Mouse (Mus musculus) heart, embryonic 13.5 days (tissue): Measurements from ENCODE around the gene Zdhhc13. TPM values are rescaled to one million over a fixed set of nuclear protein-coding genes. Genes with fewer than 3 reads are reported as not detected.

Source experiments
- ATAC-seq: fragments of 200-750 bp; cut with Nextera tagmentation; 2 replicates; pipeline ENCODE4 v1.8.0; 2017; ENCODE audit warnings: moderate TSS enrichment; ENCODE audit not compliant: insufficient number of reproducible peaks, low FRiP score, low TSS enrichment; ENCODE audit errors: extremely low read depth
- H3K27ac ChIP-seq: fragments of 300-500 bp; sonication (generic); replicated peaks from 2 replicates; pipeline ENCODE4 v1.5.1; 2015; ENCODE audit warnings: moderate library complexity, mild to moderate bottlenecking, inconsistent platforms
- H3K27me3 ChIP-seq: fragments of 300-500 bp; sonication (generic); replicated peaks from 2 replicates; pipeline ENCODE4 v1.6.1; 2015; ENCODE audit warnings: mild to moderate bottlenecking, inconsistent platforms
- H3K36me3 ChIP-seq: fragments of 300-500 bp; sonication (generic); 2 replicates; pipeline ENCODE4 v1.6.1; 2015; ENCODE audit warnings: mild to moderate bottlenecking, inconsistent platforms
- H3K4me1 ChIP-seq: fragments of 300-500 bp; sonication (generic); 2 replicates; pipeline ENCODE4 v1.6.1; 2015; ENCODE audit warnings: inconsistent platforms
- H3K4me2 ChIP-seq: fragments of 300-500 bp; sonication (generic); 2 replicates; pipeline ENCODE4 v1.6.1; 2015; ENCODE audit warnings: inconsistent platforms, mild to moderate bottlenecking, moderate library complexity
- H3K4me3 ChIP-seq: fragments of 300-500 bp; sonication (generic); 2 replicates; pipeline ENCODE4 v1.5.1; 2015; ENCODE audit warnings: moderate library complexity, mild to moderate bottlenecking, inconsistent platforms
- H3K9ac ChIP-seq: fragments of 300-500 bp; sonication (generic); 2 replicates; pipeline ENCODE4 v1.6.1; 2015; ENCODE audit warnings: inconsistent platforms, mild to moderate bottlenecking, moderate library complexity
- H3K9me3 ChIP-seq: fragments of 300-500 bp; sonication (generic); 2 replicates; pipeline ENCODE4 v1.6.1; 2016; ENCODE audit warnings: inconsistent platforms
- WGBS: fragments of 180-500 bp; shearing (Covaris S2); methylation state at CpG from one replicate; pipeline ENCODE4 v1.1.7; 2015; ENCODE audit warnings: mixed read lengths; 5-methylcytosine and 5-hydroxymethylcytosine counted together
- polyA plus RNA-seq: library from polyadenylated mRNA; unstranded; fragments of >200 nt; fragmentation: Nextera tagmentation; extraction: Ambion mirVana; gene quantifications from 2 replicates; pipeline ENCODE4 v1.2.1, GENCODE M21; 2015

Zdhhc13 gene
- polyA plus RNA-seq, 1 experiment from 2014 or later, result 31.1 TPM

DNA sequence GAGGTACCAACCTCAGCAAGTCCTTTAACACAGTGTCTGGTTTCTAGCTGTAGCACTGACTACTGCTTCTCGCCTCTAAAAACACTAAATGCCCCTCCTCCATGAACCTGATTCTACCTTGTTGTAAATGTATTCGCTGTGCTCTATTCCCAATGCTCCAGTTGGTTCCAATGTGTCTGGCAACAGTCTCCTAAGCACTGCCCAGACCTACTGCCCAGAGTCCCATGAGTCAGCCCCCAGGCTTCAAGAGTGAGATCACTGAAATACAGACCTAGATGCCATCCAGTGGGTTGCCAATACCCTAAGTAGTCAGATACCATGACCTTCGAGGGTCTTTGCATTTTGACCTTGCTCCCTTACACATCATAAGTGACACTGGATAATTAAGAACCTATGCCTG lies 26.1 kb upstream of the Zdhhc13 start:
- Histone ChIP-seq H3K4me1 (no peaks in the 10 kb centered on the region), H3K9ac (no peak overlapping the region), H3K4me2 (no peak overlapping the region), H3K27me3 (no peaks in the 10 kb centered on the region), H3K9me3 (no peaks in the 10 kb centered on the region), H3K4me3 (no peak overlapping the region), H3K27ac (no peak overlapping the region), H3K36me3 (no peaks in the 10 kb centered on the region)
- 68% methylated on average over 3 of the region's 3 CpGs for WGBS
- no peak for ATAC-seq

DNA sequence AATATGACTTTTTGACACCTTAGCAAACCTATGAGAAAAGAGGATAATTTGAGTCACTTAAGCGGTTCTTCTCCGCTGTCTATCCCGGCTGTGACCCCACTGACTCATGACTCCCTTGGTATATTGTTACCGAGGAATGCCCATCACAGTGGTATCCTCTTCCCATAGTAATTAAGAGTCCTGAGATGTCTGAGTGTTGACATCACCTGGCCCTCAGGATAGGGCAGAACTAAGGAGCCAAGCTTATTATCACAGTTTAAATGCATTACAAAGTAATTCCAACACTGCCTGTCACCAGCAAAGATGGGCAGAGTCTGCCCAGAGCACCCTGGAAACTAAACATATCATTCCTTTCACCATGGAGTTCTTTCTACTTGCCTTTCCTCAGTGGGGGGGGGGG lies 22.8 kb upstream of the Zdhhc13 start:
- H3K4me1 ChIP-seq, result peaks cover 3% of the 10 kb centered on the region; the same call in 1 of the 2 replicates
- ATAC-seq, result no peak
- no peak overlapping the region for H3K4me3 ChIP-seq
- 65% methylated on average over 4 of the region's 4 CpGs for WGBS
- H3K9me3 ChIP-seq, result no peaks in the 10 kb centered on the region
- H3K27me3 ChIP-seq, result no peaks in the 10 kb centered on the region
- H3K9ac ChIP-seq, result no peak overlapping the region
- no peak overlapping the region for H3K27ac ChIP-seq
- no peak overlapping the region for H3K4me2 ChIP-seq
- no peaks in the 10 kb centered on the region for H3K36me3 ChIP-seq

DNA sequence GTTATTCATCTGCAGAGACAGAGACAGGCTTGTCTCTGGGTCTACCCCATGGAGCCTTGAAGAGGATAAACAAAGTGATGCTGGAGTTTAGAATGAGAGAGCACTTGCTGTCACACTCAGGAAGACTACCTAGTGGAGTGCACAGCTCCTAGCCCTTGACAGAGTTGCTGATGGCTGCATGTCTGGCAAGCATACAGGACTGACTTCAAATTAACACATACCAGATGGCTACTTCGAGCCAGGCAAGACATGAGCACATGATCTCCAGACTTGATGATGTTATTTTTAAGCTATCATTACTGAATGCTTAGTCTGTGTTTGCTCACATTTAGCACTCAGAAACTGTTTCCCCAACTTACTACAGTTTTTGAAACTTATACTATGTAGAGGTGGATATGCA lies 19.1 kb upstream of the Zdhhc13 start:
- 20% methylated on average over 1 of the region's 1 CpGs for WGBS
- Histone ChIP-seq H3K36me3 (no peaks in the 10 kb centered on the region), H3K27me3 (no peaks in the 10 kb centered on the region), H3K9me3 (no peaks in the 10 kb centered on the region), H3K4me1 (peaks cover 3% of the 10 kb centered on the region; the same call in 1 of the 2 replicates), H3K27ac (no peak overlapping the region), H3K4me2 (no peak overlapping the region), H3K9ac (no peak overlapping the region), H3K4me3 (no peak overlapping the region)
- ATAC-seq, result no peak

DNA sequence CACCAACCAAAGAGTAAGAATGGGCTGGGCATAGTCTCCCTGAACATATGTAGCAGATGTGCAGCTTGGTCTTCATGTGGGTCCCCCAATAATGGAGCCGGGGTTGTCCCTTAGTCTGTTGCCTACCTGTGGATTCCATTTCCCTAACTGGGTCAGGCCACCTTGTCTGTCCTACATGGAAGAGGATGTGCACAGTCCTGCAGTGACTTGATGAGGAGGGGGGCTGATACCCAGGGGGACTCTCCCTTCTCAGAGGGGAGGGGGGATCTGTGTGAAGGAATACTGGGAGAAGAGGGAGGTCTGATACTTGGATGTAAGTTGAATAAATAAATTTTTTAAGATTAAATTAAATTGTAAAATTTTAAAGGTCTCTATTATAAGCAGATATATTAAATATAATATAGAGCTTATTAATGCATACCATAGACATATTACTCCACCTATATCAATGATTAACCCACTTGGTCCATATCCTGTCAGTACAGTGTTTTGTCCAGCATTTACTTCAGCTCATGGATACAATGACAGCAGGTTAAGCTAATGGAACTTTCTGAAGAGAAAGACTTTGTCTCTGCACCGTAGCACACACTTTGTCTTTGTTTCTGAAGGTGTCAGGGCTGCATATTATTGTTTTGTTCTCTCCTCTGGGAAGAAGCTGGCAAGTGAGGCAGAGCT lies 16.6 kb upstream of the Zdhhc13 start:
- H3K9ac ChIP-seq, result no peak overlapping the region
- H3K27ac ChIP-seq, result no peak overlapping the region
- H3K4me2 ChIP-seq, result no peak overlapping the region
- peaks cover 3% of the 10 kb centered on the region; the same call in 1 of the 2 replicates for H3K4me1 ChIP-seq
- no peak overlapping the region for H3K4me3 ChIP-seq
- ATAC-seq, result no peak
- H3K9me3 ChIP-seq, result no peaks in the 10 kb centered on the region
- no peaks in the 10 kb centered on the region for H3K27me3 ChIP-seq
- WGBS, result 83% methylated on average over 2 of the region's 2 CpGs
- H3K36me3 ChIP-seq, result no peaks in the 10 kb centered on the region

DNA sequence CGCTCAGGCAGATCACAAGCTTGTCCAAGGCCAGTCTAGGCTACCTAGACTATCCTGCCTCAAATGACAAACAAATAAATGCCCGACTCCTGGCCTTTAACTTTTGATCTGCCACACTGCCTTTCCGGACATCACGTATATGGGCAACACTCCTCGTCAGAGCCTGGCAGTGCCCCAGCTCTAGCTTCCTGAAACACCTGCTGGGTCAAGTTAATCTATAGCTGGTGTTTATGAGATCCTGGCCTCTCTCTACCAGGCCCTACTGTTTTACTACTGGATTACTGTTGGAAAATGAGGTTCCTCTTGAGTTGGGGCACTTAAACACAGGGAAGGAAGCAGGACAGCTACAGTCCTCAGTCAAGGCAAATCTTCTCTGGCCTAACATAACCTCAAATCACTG lies 15.5 kb upstream of the Zdhhc13 start:
- no peak for ATAC-seq
- H3K27ac ChIP-seq, result no peak overlapping the region
- peaks cover 3% of the 10 kb centered on the region; the same call in 1 of the 2 replicates for H3K4me1 ChIP-seq
- H3K9ac ChIP-seq, result no peak overlapping the region
- H3K9me3 ChIP-seq, result no peaks in the 10 kb centered on the region
- H3K36me3 ChIP-seq, result no peaks in the 10 kb centered on the region
- WGBS, result 79% methylated on average over 5 of the region's 5 CpGs
- no peak overlapping the region for H3K4me2 ChIP-seq
- no peaks in the 10 kb centered on the region for H3K27me3 ChIP-seq
- no peak overlapping the region for H3K4me3 ChIP-seq

DNA sequence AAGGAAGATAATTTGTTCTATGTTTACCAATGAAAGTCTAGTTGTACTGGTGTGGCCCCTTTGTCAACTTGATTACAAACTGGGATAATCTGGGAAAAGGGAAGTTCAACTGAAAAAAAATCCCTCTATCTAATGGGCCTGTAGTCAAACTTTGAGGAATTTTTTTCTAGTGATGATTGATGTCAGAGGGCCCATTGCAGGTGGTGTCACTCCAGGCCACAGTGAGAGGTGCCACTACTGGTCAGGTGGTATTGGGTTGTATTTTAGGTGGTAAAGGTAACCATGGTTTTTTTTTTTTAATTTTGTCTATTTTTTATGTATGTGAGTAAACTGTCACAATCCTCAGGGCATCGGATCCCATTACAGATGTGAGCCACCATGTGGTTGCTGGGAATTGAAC lies 14.2 kb upstream of the Zdhhc13 start:
- no peak overlapping the region for H3K9ac ChIP-seq
- WGBS, result 84% methylated on average over 1 of the region's 1 CpGs
- peaks cover 3% of the 10 kb centered on the region; the same call in 1 of the 2 replicates for H3K4me1 ChIP-seq
- 0 out of 2 replicates have a peak, but pooled peaks cover 4% of the 10 kb centered on the region for H3K27me3 ChIP-seq
- H3K4me2 ChIP-seq, result no peak overlapping the region
- H3K9me3 ChIP-seq, result no peaks in the 10 kb centered on the region
- no peak for ATAC-seq
- H3K4me3 ChIP-seq, result no peak overlapping the region
- H3K36me3 ChIP-seq, result no peaks in the 10 kb centered on the region
- H3K27ac ChIP-seq, result no peak overlapping the region

DNA sequence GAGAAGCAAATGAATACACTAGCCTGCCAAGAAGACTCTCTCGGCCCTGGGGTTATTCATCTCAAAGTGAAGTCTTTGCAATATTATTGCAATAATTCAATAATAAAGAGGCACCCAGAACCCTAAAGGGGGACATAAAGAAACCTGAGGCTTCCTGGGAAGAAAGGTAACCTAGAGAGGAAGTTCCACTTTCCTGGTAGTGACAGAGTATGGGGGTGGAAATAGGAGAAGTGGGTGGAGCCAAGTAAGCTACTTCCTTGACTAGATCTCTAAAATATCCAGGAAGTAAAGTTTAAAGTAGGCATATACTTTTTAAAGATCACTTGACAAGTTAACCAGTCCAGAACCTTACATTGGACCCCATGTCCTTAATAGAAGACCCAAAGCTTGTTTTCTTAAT lies 13.4 kb upstream of the Zdhhc13 start:
- peaks cover under 1% of the 10 kb centered on the region; the same call in 1 of the 2 replicates for H3K4me1 ChIP-seq
- H3K4me3 ChIP-seq, result no peak overlapping the region
- no peak overlapping the region for H3K9ac ChIP-seq
- no peaks in the 10 kb centered on the region for H3K36me3 ChIP-seq
- no peaks in the 10 kb centered on the region for H3K9me3 ChIP-seq
- ATAC-seq, result no peak
- H3K27ac ChIP-seq, result no peak overlapping the region
- H3K27me3 ChIP-seq, result 0 out of 2 replicates have a peak, but pooled peaks cover 5% of the 10 kb centered on the region
- WGBS, result 80% methylated on average over 1 of the region's 1 CpGs
- no peak overlapping the region for H3K4me2 ChIP-seq

DNA sequence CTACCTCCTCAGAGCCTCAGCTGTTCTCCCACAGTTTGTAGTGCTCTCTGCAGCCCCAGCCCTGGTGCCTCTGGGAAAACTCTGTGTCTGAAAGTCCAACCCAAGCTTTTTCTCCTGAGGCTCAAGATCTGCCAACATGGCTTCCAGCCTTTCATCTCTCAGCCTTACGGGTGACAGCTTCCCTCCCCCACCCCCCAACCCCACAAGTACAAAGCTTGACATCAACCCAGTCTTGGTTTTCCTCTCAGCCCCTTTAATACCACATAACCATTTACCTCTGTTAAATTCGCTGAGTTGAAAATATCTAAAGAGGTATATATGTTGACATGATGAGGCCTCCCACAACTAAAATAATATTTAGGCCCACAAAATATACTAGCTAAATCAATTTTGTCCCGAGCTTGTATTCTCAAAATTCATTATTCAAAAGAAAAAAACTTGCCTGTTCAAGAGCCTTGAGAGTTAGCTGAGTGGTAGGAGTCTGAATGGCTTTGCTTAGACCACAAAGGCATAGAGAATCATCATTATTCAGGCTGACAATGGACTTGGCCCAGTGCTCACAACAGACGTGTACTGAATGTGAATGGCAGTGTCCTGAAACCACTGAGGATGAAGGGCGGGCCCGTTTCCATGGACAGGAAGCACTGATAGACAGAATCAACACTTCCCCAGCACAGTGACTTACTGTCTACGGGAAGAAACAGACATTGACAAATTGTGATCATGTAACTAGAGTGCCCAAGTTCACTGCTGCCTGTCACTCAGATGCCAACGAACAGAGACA lies 10.9 kb upstream of the Zdhhc13 start:
- Histone ChIP-seq H3K27ac (no peak overlapping the region), H3K36me3 (no peaks in the 10 kb centered on the region), H3K4me2 (no peak overlapping the region), H3K9ac (no peak overlapping the region), H3K4me1 (no peaks in the 10 kb centered on the region), H3K27me3 (0 out of 2 replicates have a peak, but pooled peaks cover 7% of the 10 kb centered on the region), H3K4me3 (no peak overlapping the region), H3K9me3 (no peaks in the 10 kb centered on the region)
- ATAC-seq, result no peak
- WGBS, result 61% methylated on average over 8 of the region's 8 CpGs

DNA sequence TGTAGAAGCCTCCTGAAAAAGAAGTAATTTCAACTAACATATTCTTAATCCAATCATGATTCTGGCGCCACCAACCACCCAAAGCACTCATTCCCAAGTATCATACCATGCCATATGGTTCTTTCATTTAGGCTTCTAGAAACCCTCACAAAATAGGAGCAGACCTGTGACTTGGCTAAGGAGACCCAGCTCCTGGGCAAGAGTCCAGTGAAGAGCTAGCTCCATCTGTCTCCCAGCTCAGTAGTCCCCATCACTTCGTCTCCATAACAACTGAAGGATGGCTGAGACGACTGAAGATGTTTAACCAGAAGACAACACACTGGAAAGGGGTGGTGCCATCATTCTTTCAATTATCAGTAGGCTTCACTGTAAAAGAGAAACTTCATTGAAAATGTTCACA lies 9.7 kb upstream of the Zdhhc13 start:
- Histone ChIP-seq H3K27me3 (0 out of 2 replicates have a peak, but pooled peaks cover 7% of the 10 kb centered on the region), H3K27ac (no peak overlapping the region), H3K4me3 (no peak overlapping the region), H3K4me2 (no peak overlapping the region), H3K36me3 (no peaks in the 10 kb centered on the region), H3K4me1 (no peaks in the 10 kb centered on the region), H3K9ac (no peak overlapping the region), H3K9me3 (no peaks in the 10 kb centered on the region)
- no peak for ATAC-seq
- WGBS, result 71% methylated on average over 3 of the region's 3 CpGs

DNA sequence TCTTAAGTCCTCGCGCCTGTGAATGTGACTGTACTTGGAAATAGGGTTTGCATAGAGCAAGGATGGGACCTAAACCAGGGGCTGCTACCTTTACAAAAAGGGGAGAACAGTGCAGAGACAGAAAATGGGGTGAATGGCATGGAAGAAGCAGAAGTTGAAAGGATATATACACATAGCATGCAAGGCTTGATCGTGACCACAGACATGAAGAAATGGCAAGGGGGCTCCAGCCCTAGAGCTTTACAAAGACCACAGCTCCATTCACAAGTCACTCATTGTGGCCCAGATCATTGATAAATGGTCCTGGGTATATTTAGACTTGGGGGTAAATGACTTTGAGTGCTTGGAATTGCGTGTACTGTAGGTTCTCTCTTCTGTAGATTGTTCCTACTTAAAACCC lies 6.4 kb upstream of the Zdhhc13 start:
- WGBS, result 81% methylated on average over 4 of the region's 4 CpGs
- Histone ChIP-seq H3K27ac (no peak overlapping the region), H3K36me3 (no peaks in the 10 kb centered on the region), H3K4me2 (no peak overlapping the region), H3K27me3 (0 out of 2 replicates have a peak, but pooled peaks cover 7% of the 10 kb centered on the region), H3K4me3 (no peak overlapping the region), H3K9ac (no peak overlapping the region), H3K4me1 (no peaks in the 10 kb centered on the region), H3K9me3 (no peaks in the 10 kb centered on the region)
- no peak for ATAC-seq

DNA sequence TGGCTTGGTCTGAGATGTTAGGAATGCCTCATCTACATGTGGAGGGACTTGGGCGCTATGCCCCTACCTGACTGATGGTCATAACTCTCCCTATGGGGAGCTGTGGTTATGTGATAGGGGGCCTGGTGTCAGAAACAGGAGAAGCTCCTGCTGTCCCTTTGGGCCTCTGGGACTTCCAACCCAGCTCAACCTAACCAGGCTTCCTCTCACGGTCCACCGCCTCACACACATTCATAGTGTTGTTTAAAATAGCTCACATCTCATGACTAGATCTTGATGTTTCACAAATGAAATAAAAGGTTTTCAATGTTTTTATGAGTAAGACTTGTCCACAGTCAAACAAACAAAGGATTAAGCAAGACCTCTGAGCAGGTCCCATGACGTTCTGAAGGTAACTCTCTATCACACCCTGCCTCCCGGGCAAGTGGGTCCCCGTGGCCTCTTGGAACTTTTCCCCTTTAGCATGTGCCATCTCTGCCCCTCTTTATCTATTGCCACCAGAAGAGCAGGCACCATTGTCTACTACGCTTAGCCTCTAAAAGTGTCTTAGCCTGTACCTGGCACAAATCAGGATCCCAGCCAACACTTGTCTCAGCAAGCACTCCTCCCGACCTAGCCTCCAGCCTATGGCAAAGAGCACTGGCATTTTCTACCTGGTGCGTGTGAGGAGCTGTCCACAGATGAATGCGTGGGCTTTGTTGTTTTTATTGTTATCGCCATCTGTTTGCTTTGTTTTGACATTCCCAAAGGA lies 3.9 kb upstream of the Zdhhc13 start:
- Histone ChIP-seq H3K4me3 (no peak overlapping the region), H3K36me3 (no peaks in the 10 kb centered on the region), H3K27me3 (0 out of 2 replicates have a peak, but pooled peaks cover 2% of the 10 kb centered on the region), H3K4me2 (no peak overlapping the region), H3K9me3 (no peaks in the 10 kb centered on the region), H3K4me1 (peaks cover 11% of the 10 kb centered on the region), H3K27ac (no peak overlapping the region), H3K9ac (no peak overlapping the region)
- no peak for ATAC-seq
- WGBS, result 71% methylated on average over 11 of the region's 11 CpGs
